Mouse (Mus musculus) c-Kit-positive CD71-positive TER-119-positive erythroid progenitor cells, embryonic 14.5 days (primary cell): ENCODE measurements at regions not wholly inside any gene's neighbourhood (a gene's known extent, or its start where the extent isn't known, plus 50 kb on each side); places are given as distances from the start of the nearest gene placed in this dataset.

ENCODE experiments used
- DNase-seq: peaks from one replicate; pipeline ENCODE4 v3.0.0-alpha.2; 2013; ENCODE audit warnings: low spot score

DNA sequence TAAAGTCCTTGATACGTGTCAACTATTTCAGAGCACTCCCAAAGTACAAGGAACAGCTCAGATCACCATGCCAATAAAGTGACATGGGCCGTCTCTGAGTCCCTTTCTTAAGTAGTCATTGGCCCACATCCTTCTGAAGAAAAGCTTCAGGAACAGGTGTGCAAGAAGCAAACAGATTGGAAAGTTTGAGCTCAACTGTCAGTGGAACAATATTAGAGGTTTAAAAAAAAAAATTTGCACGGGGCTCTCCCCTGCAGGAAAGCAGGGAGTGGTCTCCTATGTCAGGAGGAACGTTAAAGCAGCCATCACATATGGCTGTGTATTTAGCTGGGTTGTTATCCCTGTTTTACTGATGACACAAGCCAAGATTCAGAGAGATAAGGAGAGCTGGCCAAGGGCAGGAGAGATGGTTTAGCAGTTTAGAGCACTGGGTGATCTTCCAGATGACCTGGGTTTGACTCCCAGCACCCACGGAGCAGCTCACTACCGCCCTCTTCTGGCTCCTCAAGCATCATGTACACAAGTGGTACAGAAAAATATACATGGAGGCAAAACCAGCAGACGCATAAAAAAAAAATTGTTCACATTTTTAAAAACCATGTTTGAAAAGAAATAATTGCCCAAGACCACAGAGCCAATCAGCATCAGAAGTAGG is 318.3 kb upstream of the Clint1 start:
- DNase-seq, result no peak

GRCm38 (mm10) chr11:45535501-45536025 is 316.3 kb upstream of the Clint1 start:
- no peak for DNase-seq

DNA sequence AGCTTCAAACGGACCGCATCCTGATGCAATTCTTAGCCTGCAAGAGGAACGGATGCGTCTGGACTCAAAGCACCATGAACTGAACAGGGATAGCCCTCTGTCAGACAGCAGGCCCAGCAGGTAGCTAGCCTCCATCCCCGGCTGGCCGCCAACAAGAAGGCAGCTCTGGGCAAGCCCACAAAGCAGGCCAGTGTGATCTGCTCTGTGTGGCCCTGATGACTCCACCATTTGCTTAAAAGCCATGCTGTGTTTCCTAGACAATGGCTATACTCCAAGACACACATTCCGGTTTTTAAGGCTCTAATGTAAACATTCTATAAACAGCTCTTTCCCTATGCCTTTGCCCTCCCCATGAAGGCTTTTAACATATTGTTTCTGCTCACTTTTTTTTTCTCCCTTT is 313.8 kb upstream of the Clint1 start:
- no peak for DNase-seq

- peak; percentile 3 for DNase-seq
Measured at GRCm38 (mm10) chr11:45539459-45539858, 312.4 kb upstream of the Clint1 start.

- DNase-seq, result no peak
Measured at GRCm38 (mm10) chr11:45544531-45544930, 307.3 kb upstream of the Clint1 start.

DNA sequence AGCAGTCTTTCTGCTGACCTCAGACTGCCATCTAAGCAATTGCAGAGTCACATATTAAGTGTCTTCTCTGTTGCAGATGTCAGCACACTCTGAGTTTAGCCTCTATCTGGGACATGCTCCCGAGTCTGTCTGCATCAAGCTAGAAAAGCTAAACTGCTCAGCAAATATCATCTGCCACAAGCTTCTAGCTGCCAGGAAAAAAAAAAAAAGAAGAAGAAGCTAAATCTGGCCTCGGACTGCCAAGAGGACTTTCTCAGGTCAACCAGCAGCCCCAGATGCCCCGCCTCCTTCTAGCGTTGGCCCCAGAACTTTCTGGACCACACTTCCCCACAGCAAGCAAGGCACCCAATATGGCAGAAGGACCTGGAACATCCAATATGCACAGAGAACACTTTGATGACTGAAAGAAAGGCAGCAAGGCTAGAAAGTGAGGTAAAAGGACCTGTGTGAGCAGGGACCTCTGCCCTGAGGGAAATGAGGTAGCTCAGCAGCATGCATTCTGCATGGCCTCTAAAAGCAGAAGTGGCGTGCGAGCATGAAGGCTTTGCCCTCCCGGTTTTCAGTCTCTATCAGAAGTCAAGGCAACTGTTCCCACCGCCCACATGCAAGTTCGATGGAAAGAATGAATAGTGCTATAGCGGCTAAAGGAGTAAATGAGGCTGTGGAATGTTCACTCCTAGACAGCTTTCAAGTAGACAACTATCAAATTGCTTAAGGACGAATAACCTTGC is 305.8 kb upstream of the Clint1 start:
- no peak for DNase-seq

- DNase-seq, result no peak
Measured at GRCm38 (mm10) chr11:45546861-45547260, 305.0 kb upstream of the Clint1 start.

DNA sequence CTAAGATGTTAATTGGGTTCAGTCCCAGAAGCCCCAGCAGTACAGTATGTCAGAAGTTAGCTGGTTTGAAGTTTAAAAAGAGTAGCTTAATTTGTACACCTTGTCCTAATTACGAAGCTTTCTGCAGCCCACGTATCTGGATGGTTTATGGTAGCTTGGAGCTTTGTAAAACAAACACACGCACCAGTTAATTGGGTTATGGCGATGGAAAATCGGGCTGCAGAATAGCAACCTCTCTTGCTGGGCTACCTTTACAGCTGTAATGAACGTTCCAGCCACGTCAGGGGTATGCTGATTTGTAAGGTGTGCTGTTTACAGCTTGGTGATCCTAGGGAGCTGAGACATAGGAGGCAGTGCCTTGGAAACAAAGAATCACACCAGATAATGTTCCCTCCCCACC is 301.5 kb upstream of the Clint1 start:
- no peak for DNase-seq

DNA sequence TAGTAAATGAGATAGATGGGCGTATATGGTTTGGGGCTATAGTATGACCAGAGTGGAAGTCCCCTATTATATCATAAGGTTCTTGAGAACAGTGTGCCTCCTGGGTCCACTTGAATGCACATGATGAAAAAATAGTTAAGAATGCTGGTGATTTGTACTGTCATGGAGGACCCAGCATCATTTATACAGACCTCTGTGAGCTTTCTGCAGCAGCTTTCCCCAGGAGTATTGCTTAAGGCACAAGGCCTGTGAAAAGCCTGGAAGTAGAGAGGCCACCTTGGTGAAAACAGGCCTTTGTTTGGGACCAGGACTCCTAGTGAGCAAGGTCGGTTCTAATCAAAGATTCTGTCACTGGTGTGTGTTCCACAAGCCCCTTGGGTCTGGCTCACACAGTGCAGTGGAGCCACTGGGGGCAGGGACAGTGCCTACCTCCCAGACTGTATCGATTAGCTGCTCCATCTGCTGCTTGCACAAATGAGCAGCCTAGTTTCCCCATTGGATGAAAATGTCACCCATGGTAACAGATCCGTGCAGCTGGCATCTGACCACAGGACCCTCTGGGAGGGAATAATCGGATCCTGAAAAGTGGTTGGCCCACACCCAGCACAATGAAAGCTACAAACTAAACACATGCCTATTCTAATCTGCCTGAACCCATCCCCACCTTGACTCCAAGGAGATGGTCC is 274.2 kb upstream of the Clint1 start:
- DNase-seq, result no peak

- DNase-seq, result no peak
Measured at GRCm38 (mm10) chr11:45592335-45592734, 259.5 kb upstream of the Clint1 start.

- no peak for DNase-seq
Measured at GRCm38 (mm10) chr11:45592890-45593642, 258.8 kb upstream of the Clint1 start.

- DNase-seq, result no peak
Measured at GRCm38 (mm10) chr11:45595372-45595771, 256.5 kb upstream of the Clint1 start.

GRCm38 (mm10) chr11:45621824-45622223 is 230.0 kb upstream of the Clint1 start:
- no peak for DNase-seq

- no peak for DNase-seq
Measured at GRCm38 (mm10) chr11:45622701-45623100, 229.2 kb upstream of the Clint1 start.

DNA sequence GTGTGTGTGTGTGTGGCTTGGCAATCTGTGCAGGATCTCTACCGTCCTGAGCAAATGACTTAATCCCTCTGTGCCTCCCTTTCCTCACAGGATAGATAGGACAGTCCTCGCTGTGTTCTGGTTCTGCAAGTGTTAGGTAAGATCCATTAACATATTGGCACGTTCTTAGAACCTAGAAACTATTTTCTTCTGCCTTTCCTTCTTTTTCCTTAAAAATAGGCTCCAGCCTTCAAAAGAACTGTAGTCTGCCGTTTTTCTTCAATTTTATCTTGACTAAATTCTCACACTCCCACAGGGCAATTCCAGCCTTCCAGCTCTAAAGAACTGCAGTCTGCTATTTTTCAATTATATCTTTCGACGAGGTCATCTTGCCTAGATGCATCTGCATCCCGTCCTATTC is 227.6 kb upstream of the Clint1 start:
- DNase-seq, result no peak

DNA sequence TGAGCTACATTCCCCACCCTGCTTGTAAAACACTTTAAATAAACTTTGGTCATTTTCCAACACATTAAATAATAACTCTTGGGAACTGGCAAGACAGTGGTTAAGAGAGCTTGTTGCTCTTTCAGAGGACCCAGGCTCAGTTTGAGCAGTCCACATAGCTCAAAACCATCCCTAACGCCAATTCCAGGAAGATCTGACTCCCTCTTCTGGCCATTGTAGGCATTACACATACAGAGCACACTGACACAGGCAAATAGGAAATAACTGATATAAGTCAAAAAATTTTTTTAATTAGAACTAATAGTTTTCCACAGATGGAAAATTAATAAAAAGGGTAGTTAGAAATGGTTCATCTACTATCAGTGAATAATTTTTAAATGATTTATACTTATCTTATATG is 222.6 kb upstream of the Clint1 start:
- DNase-seq, result no peak

- no peak for DNase-seq
Measured at GRCm38 (mm10) chr11:45634535-45635235, 217.2 kb upstream of the Clint1 start.

DNA sequence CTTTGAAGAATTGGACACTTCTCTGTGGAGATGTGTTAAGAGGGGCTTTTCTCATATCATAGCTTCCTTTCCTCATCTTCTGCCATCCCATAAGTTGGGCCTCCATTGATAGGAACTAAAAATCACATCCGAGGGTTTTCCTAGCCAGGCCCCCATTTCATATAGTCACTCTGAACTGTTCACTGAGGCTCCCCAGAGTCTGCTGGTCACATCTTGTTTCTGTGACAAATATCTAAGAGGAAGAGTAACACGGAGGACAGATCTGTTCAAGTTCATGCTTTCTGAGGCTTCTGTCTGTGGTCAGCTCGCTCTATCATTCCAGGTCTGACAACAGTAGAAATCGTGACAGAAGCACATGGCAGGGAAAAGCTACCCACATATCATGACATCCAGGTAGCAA is 216.0 kb upstream of the Clint1 start:
- DNase-seq, result no peak

DNA sequence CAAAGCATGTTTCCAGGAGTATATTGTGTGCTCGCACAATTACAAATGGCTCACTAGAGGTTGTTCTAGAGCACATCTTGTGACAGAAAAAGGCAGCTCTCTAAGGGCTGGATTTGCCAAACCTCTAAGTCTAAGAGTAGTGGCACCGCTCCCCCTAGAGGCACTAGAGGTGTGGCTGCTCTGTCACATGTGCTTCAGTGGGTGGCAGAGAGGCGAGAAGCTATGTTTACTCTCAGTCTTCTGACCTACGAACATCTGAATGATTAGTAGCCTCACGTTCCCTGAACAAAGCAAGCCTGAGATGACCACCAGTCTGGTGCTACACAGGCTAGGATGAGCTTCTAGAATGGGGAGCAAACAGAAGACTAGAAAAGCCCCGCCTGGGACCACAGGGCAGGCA is 212.6 kb upstream of the Clint1 start:
- DNase-seq, result no peak

- DNase-seq, result no peak
Measured at GRCm38 (mm10) chr11:45642142-45642756, 209.6 kb upstream of the Clint1 start.

GRCm38 (mm10) chr11:45643629-45644325 is 208.1 kb upstream of the Clint1 start:
- no peak for DNase-seq
